Mouse (Mus musculus): Measurements from ENCODE around the gene Wdr49.

Wdr49 gene

DNA sequence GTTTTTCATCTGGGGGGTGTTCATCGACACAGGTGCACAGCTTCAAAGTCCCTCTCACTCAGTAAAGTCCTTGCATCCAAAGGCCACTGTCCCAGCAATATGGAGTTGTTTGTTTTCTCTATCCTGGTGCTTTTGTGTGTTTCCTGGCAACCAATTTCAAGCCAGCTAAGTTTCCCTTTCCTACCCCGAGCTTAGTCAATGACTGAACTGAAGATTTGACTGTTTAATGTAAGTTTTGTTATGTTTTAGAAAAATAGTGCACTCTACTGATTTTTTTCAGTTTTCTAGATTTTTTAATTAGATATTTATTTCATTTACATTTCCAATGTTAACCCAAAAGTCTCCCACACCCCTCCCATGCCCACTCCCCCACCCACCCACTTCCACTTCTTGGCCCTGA lies at the start of gene Wdr49:
Gene Wdr49 (minus strand): TSS at position 101 of the 400 bp plus-strand sequence.
- no peak for DNase-seq (ENCODE audit: low read depth, low spot score)

DNA sequence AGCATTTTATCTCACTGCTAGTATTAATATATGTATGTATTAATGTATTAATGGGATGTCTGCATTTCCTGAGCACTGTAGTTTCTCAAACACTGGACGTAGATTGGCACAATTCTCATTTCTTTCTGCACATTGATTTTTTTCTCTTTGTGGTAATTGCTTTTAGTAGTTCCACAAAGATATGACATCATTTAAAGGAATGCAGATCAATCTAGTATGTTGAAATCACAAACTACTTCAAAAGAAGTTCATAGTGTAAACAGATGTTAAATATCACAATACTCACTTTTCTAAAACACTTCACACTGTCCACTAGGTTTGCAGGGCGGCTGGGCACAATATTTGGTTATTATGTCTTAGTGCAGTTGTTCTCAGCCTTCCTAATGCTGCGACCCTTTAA lies 49.1 kb upstream of the Wdr49 start:
- no peak for DNase-seq (ENCODE audit: low read depth, low spot score)

DNA sequence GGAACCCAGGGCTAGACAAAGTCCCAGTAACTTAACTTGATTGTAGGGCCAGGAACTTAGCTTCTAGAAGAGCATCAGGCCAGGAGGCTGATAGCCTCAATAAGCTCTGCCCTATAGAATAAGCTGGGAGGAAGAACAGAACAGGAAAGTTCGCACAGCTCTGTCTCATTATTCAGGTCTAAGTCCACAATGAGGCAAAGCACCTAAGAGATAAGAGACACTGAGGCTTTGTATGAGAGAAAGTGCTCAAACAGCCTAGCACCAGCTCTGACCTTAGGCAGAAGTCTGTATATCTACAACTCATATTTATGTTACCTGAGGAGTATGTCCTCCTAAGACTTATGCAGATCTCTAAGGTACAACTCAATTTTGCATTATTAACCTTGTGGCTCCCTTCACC lies 40.6 kb upstream of the Wdr49 start:
- DNase-seq (ENCODE audit: low read depth, low spot score) = no peak

DNA sequence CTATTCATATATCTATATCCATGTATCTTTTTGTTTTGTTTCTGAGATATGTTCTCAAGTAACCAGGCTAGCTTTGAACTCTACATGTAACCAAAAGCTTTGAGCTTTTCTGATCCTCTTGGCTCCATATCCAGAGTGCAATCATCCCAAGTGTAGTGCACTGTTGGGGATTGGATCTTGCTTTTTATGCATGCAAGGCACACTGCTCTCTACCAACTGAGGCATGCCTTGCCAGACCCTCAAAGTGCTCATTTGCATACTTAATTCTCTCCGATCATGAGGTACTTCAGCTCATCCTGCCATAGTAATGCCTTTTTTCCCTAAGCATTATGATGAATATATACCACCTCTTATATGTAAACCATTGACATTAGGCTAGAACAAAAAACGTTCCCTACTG lies 39.4 kb upstream of the Wdr49 start:
- DNase-seq (ENCODE audit: low read depth, low spot score) = no peak

DNA sequence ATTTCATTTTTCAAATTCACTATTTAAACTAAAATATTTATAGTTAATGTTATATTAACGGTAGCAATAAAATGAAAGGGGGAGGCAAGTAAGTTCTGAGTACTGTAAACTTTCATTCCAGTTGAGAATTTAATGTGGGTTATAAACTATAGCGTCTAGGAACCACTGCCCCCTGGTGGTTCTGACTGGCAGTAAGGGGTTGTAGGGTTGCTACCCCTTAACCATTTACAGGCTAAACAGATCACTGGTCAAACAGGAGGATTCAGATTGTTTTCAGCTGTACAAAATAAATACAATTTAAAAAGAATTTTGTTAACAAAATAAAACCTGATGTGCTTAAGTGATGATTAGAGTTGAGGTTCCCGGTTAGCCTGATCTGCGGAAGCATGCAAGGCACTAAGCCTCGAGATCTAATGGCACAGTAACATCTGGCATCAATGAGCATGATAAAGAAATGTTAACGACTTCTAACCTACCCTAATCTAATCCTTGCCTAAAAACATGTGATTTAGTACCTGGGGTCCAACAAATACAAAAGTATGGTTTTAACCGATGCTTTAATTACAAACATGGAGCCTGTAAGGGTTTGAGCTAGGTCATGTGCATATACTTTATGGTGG lies 35.8 kb upstream of the Wdr49 start:
- peak; percentile 47 for DNase-seq (ENCODE audit: low read depth, low spot score)

DNA sequence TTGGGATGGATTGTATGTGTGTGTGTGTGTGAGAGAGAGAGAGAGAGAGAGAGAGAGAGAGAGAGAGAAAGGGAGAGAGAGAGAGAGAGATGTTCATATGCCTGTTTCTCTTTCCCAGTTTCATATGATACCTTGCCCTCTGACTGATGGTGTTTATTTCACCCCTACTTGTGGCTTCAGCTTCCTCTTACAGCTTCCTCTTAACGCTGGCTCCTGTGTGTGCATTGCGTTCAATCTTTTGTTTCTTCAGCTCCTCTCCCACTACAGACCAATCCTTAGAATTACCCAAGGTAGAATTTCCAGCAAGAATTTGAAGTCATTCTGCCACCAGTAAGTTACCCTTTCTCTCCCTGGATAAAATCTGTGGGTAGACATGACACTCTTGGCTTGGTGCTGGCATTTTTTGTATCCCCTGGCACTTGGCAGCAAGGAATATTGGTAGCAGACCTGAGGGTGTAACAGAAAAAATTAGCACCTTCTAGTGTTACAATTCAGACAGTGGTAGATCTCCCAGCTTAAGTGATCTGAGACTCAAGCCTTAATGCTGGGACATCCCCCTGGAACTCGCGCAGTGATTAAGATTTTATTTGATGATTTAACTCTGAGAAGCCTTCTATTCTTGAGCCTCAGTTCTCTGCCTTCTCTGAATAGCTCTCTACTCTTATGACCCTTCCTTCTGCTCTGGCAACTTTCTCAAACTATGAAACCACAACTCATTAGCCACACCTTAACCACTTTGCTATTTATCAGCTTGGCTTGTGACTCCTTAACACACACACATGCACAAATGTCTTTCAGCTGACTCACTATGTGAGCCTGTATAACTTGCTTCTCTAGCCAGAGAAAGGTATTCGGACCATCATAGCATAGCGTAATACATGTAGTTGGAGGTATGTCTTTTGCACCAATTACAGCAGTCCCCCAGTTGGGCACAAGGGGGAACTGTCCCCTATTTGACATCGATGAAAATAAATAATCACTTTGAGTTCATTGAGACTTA lies 17.3 kb upstream of the Wdr49 start:
- DNase-seq (ENCODE audit: low read depth, low spot score) = no peak

DNA sequence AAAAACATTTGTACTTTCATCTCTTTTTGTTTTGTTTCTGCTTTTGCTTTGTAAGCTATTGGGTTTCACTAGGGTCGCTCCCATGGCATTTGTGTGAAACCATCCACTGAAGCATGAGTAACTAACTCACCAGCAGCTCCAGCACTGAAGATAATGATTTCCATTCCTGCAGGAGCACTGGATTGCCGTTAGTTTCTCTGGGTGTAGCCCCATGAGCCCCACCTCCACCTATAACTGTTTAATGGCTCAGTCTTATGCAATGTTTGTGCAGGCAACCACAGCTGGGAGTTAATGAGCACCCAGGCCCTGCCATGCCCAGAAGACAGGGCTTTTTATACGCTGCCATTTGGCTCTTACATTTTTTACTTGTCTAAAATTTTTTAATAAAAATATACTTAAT lies 11.0 kb upstream of the Wdr49 start:
- DNase-seq (ENCODE audit: low read depth, low spot score) = no peak

DNA sequence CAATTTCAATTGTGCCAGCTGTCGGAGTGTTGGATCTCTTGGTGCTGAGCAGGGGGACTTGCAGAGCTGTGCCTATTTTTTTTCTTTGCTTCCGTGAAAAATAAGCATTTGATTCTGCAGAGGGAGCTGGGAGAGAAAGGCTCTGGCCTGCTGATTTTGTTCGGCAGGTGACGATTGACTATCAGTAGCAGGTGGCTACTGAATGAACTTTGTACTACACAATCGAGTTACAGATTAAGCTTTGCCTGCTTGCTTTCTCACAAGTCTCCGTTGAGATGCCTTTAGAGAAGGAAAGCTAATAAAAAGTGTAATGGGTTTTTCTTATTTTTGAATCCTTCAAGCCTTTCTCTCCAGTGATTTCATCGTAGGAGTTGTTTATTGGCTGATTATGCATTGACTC lies 6.8 kb downstream of the Wdr49 start:
- no peak for DNase-seq (ENCODE audit: low read depth, low spot score)

DNA sequence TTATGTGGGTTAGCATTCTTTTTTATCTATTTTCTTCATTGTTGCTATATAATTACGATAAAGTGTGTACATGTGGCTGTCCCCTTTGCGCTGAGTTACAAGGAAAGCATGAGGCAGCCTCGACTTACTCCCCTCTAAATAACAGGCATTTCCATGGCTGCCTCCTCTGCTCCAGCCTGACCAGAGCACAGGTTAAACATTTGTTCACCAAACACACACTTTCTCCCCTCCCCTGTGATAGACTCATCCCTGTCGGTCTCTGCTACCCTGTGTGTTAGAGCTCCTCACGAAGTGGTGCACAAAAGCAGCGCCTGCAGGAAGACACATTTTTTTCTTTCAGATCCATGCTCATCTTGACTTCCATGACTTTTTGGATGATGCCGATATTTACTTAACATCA lies 7.3 kb downstream of the Wdr49 start:
- no peak for DNase-seq (ENCODE audit: low read depth, low spot score)

DNA sequence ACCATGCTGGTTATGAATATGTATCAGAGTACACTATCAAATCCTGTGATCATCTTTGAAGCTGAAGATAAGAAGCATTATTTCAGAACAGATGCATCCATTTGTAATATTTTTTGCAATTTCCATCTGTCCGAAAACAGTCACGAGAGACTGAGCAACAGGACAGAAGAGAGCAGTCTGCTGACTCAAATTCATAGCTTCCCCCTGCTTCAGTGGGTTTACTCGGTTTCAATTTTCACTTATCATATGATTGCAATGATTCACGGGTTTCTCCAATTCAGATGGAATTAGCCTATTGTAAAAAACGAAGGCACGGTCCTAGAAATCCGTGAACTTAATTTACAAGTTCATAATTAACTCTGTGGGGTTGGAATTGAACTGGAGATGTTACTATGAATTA lies 13.8 kb downstream of the Wdr49 start:
- no peak for DNase-seq (ENCODE audit: low read depth, low spot score)

DNA sequence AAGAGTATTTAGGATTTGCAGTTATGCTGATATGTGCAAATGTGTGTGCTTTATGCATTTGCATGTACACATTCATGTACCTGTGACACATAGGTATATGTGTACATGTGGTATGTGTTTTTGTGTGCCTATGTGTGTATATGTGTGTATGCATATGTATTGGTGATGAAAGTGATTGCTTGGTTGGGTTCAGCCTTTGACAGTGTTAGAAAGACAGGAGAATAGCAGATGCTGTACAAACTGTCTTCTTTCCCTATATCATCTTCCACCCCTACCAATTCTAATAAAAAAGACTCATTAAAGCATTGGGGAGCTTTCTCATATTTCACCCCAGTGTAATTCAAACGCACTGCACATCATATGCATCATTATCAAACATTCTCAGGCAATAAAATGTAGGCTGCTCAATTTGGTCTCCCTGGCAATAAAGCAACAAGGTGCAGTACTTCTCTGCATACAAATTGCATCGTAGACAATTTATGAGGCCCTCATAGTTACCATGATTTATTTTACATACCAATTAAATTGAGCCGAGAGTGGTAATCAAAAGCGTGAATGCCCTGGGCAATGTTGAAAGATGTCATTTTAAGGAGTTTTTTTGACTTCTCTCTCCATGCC lies 51.3 kb downstream of the Wdr49 start:
- DNase-seq (ENCODE audit: low read depth, low spot score) = no peak

DNA sequence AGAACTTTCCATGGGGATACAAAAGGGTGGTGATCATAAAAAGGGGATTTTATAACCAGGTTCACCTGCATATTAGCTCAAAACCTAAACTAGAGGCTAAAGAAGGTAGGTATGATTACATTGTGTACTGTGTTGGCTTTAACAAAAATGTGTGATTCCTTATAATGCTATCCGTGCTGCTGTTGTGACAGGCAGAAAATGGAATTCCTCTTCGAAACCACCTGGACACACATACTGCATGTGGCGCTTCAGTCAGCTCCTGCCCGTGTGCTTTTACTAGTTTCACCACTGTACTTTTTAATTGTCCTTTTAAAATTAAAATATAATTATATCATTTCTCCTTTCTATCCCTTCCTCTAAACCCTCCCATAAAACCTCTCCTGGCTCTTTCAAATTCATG lies 86.0 kb downstream of the Wdr49 start:
- DNase-seq (ENCODE audit: low read depth, low spot score) = no peak

DNA sequence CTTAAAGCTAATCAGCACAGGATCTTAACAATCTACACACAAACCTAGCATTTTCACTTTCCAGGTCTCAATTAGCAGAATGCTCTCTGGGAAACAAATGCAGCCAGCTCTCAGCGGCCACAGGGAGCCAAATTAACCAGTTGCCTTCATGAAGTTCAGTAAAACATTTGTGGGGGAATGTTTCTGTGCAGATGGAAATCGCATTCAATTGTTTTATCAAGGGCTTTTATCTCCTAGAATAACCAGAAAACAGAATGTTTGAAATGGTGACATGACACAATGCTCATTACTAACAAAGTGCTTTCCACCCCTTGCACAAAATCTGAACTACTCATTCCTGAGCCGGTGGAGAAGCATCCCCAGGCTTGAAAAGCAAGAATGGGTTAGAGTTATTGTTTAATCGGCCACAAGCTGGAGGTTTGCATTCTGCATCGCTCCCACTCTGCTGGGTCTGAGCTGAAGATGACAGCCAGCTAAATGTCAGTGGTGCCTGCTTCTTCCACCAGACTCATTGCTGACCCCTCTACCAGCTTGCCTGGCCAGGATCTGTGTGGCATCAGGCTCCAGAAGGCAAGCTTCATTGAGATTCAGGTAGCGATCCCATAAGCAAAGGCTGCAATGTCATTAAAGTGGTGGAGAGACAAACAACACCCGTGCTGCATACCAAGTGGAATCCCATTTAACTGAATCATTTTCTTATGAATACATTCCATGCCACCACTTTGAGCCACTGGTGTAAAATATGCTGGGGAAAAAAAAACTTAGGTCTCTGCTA lies 86.6 kb downstream of the Wdr49 start:
- no peak for DNase-seq (ENCODE audit: low read depth, low spot score)

DNA sequence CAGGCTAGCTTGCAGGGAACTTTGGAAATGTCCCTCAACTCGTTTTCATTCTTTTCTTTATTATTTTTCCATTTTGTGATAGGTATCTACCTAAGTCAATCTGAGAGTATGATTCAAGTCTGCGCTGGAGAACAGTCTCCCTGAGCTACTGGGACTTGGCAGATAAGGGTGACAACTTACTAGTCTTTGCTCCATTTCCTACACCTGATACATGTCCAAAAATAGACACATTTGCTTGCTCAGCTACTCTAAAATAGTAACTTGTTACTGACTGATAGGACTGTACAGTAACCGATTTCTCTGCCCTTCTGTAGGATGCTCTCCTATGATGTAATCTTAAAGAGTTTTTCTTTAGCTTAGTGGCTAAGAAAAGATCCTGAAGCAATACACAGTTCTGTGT lies 87.5 kb downstream of the Wdr49 start:
- DNase-seq (ENCODE audit: low read depth, low spot score) = no peak

DNA sequence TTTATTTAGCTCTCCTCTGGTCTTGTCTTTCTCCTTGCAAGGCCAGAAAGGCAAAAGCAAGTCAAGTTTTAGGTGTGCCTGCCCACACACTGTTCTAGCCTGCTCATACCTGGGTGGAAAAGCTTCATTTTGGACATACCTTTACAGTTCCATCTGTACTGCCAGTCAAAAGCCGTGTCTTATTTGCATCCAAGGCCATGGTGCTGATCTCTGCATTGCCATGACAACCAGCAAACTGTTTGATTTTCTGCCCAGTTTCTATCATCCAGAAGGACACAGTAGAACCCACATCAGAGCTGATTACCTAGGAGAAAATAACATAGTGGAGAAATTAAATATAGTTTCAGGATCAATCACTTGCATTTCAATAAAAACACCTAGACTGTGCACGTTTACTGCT lies 100.2 kb downstream of the Wdr49 start:
- DNase-seq (ENCODE audit: low read depth, low spot score) = no peak

DNA sequence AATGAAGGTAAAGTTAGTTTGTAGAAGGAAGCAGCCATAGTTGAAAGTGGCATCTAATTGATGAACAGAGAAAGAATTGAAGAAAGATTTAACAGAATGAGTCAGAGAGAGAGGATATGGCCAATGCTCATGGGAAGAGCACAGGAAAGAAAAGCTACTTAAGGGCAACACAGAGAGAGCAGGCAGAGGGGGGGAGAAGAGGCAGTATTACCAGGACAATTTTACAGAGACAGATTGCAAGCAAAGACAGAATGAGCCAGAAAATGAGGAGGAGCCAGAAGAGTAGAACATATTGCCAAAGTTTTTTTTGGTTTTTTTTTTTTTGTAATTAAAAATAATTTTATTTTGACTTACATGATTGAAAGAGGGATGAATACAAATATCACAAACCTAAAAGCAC lies 128.0 kb downstream of the Wdr49 start:
- no peak for DNase-seq (ENCODE audit: low read depth, low spot score)

DNA sequence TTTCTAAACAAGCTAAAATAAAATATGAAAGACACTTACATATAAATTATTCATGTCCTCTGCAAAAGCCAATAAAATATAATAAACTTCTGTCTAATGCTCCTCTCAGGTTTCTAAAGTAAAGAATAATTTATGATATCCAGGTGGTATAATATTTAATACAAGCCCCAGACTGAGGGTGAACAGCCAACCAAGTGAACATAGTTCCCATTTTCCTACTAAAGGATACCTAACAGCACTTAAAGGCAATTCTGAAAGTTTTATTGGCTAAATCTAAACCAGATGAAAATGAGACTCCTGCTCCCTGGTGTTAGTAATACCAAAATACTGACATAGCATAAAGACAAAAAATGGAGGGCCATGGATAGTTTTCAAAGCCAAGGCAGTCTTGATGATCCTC lies 144.8 kb downstream of the Wdr49 start:
- DNase-seq (ENCODE audit: low read depth, low spot score) = no peak

DNA sequence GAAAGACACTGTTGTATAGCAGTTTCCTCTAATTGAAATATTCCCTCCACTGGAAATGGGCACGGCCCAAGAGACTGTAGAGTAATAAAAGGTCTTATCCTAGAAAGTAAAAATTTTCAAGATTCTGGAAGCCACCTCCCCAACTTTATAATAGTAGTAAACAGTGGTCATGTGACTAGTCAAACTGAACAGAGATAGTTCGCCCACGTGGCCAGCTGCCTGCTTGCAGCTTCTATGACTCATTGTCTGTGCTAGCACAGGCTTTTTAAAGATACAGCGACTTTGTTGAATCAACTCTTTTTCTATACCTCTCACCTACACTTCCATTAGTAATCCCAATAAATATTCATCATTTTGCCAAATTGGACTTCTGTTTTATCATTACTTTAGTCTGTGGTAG lies 161.0 kb downstream of the Wdr49 start:
- DNase-seq (ENCODE audit: low read depth, low spot score) = no peak

DNA sequence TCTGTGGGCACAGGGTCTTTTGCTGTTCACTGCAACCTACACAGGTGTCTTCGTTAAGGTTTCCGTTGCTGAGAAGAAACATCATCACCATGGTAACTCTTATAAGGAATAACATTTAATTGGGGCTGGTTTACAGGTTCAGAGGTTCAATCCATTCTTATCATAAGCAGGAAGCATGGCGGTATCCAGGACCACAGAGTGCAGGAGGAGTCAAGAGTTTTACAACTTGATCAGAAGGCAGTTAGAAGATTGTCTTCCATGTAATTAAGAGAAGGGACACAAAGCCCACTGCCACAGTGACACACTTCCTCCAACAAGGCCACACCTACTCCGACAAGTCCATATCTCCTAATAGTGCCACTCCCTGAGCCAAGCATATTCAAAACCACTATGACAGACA lies 173.1 kb downstream of the Wdr49 start:
- DNase-seq (ENCODE audit: low read depth, low spot score) = no peak

DNA sequence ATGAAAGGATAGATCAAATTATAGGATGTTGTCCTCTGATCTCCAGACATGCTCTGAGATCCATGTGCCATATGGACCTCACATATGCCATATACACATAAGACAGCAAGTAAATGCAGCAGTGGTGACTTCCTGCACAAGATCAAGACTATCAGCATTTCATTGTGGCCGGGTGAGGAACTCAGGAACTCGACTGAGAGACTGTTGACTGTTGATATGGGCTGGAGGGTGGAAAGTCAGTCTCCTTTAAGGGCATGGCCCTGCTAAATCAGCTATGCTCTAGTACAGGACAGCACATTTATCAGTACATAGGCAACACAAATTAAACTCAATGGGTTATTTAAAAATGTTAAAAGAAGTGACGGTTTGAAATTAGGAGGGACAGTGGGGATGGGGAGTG lies 173.7 kb downstream of the Wdr49 start:
- no peak for DNase-seq (ENCODE audit: low read depth, low spot score)

DNA sequence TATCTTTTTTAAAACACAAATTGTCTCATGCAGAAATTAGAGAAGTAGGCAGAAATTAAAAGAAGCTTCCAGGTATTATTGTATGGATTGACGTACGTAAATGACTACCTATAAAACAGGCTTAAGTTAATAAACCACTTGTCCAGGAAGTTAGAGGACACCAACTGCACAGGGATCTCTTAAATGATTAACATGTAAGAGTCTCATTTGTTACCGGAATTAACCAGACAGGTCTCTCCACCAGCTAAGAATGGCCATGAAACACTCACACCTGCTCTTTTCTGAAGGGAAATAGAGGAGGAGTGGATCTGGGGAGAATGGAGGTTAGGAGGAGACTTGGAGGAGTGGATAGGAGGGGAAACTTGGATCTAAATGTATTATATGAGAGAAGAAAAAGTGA lies 176.4 kb downstream of the Wdr49 start:
- no peak for DNase-seq (ENCODE audit: low read depth, low spot score)

DNA sequence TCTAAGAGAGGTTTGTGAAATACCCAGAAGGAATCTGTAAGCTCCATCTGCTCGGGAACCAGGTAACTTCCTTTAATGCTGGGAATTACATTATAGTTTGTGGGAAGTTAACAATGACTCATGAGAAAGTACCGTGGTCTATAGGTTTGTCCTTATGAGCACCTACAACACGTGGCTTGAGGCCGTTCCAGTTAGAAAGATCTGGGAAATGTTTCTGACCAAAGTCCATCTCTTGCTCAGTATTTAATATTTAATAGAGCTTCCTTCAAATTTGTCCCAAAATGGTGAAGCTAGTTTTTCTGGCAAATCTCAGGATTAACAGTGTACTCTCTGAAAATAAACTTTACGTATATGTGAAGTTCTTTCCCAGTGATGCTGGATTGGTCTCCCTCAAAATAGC lies 177.3 kb downstream of the Wdr49 start:
- DNase-seq (ENCODE audit: low read depth, low spot score) = no peak
